Mouse (Mus musculus): ENCODE results near the gene Pidd1. TPM values are rescaled to one million over a fixed set of nuclear protein-coding genes. Genes with fewer than 3 reads are reported as not detected.
A peak's percentile ranks its signal among the peaks of the same experiment; 100 is the strongest.

Gene Pidd1
- 1 to 10 TPM; 2.4 to 7.3 TPM for total RNA-seq (2021)
- long read RNA-seq, experiment 1, partial matches to known transcripts: 0 of 2 reads
- long read RNA-seq, experiment 1, other reads (novel, unspliced or antisense): 0 of 2 reads
- long read RNA-seq, experiment 2, partial matches to known transcripts: 0 of 1 reads
- long read RNA-seq, experiment 2, other reads (novel, unspliced or antisense): 0 of 1 reads

GRCm38 (mm10) chr7:141443828-141444237 is at the start of gene Pidd1:
Gene Pidd1, minus strand, starts transcription at chr7:141444025.
- DNase-seq: peak; percentile 85

GRCm38 (mm10) chr7:141492738-141493137 is 48.9 kb upstream of the Pidd1 start:
- DNase-seq: no peak

GRCm38 (mm10) chr7:141491151-141491550 is 47.3 kb upstream of the Pidd1 start:
- no peak for DNase-seq

GRCm38 (mm10) chr7:141487141-141487540 is 43.3 kb upstream of the Pidd1 start:
- DNase-seq: no peak

- DNase-seq: no peak
These were observed 42.4 kb upstream of the Pidd1 start for GRCm38 (mm10) chr7:141486239-141486638.

- DNase-seq: no peak
These were observed 41.8 kb upstream of the Pidd1 start for GRCm38 (mm10) chr7:141485606-141486005.

GRCm38 (mm10) chr7:141485186-141485585 is 41.4 kb upstream of the Pidd1 start:
- no peak for DNase-seq

- no peak for DNase-seq
These were observed 40.6 kb upstream of the Pidd1 start for GRCm38 (mm10) chr7:141484186-141485120.

- no peak for DNase-seq
These were observed 39.4 kb upstream of the Pidd1 start for GRCm38 (mm10) chr7:141483114-141483653.

- DNase-seq: no peak
These were observed 38.8 kb upstream of the Pidd1 start for GRCm38 (mm10) chr7:141482531-141483024.

GRCm38 (mm10) chr7:141481498-141482401 is 37.9 kb upstream of the Pidd1 start:
- peak; percentile 51 for DNase-seq

GRCm38 (mm10) chr7:141480842-141481497 is 37.1 kb upstream of the Pidd1 start:
- peak; percentile 73 for DNase-seq

- no peak for DNase-seq
These were observed 34.5 kb upstream of the Pidd1 start for GRCm38 (mm10) chr7:141478270-141478748.

GRCm38 (mm10) chr7:141477578-141478269 is 33.9 kb upstream of the Pidd1 start:
- DNase-seq: no peak

GRCm38 (mm10) chr7:141476981-141477370 is 33.2 kb upstream of the Pidd1 start:
- DNase-seq: no peak

GRCm38 (mm10) chr7:141476226-141476980 is 32.6 kb upstream of the Pidd1 start:
- DNase-seq: peak; percentile 91

- DNase-seq: no peak
These were observed 32.0 kb upstream of the Pidd1 start for GRCm38 (mm10) chr7:141475805-141476158.

GRCm38 (mm10) chr7:141475011-141475804 is 31.4 kb upstream of the Pidd1 start, which contains the start of the genes Polr2l and Tspan4:
Gene Polr2l, minus strand, starts transcription at chr7:141475132.
Gene Tspan4, plus strand, starts transcription at chr7:141475240.
- DNase-seq: peak; percentile 89

- DNase-seq: no peak
These were observed 30.3 kb upstream of the Pidd1 start for GRCm38 (mm10) chr7:141474160-141474559.
